Mouse (Mus musculus): Measurements from ENCODE around the gene Adpgk. TPM values are rescaled to one million over a fixed set of nuclear protein-coding genes. Genes with fewer than 3 reads are reported as not detected.
A peak's percentile ranks its signal among the peaks of the same experiment; 100 is the strongest.

The Adpgk gene
- 10.6 and 13.8 TPM in 2 replicates for polyA plus RNA-seq (2012; rRNA removed)

DNA sequence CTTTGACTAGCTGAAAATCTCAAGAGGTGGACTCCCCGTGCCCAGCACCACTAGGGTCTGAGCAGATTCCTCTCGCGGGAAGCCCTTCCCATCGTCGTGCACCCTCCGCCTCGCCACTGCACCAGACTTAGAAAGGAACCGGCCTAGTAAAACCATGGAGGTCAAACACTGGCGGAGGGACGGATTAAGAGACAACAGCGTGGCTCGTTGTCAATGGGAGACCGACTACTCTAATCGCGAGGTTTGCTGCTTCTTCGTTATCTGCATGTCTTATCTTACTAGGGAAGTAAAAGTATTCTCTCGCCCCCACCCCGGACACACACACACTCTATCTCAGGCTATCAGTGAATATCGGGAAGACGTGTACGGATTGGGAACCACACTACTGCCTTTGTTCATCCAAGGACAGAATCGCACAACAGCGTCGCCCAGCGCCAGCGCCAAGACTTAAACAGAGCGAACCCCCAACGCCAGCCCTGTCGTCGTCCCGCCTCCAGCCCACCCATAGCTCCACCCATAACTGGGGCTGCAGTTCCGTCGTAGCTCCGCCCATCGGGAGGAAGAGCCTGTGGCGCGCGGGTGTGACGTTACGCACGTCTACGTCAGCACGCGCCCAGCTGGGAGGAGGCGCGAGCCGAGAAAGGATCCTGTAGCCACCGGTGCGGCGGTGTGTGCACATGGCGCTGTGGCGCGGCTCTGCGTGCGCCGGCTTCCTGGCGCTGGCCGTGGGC is at the start of gene Adpgk:
Gene Adpgk, plus strand, starts transcription at position 602 of the 731 bp plus-strand sequence.
- Histone ChIP-seq H3K4me3 (replicated peaks; ENCODE audit: extremely low read depth, low read depth, low read length) (peak within 1 kb of the TSS; percentile 71), H3K4me1 (ENCODE audit: control insufficient read depth, insufficient read depth, low read length) (no peaks in the 10 kb centered on the region; the same call in 1 of the 2 replicates)
- peak; percentile 91 for TF ChIP-seq POLR2A (IDR thresholded peaks at IDR 0.05; ENCODE audit: borderline replicate concordance, extremely low read depth, low read depth, low read length)
- peak; percentile 56 for TF ChIP-seq CTCF (IDR thresholded peaks at IDR 0.05; ENCODE audit: insufficient read depth, low read length)
- under 1% methylated on average over 58 of the region's 58 CpGs for WGBS
- DNase-seq = peak; percentile 98

DNA sequence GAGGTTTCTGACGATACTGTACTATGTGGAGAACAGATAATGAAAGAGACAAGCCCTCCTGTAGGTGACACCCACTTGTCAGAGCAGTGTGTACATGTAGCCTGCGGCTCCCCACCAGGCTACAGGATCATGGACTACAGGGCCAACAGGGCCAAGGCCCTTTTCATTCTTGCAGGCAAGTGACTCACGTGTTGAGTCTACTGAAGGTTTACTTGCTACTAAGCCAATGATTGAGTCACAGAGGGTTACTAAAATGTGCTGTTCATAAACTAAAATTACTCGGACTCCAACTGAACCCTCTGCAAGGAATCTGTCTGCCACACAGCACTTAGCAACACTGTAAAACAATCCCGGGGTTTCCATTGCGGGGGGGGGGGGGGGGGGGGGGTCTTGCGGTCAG is 46.2 kb upstream of the Adpgk start:
- H3K4me3 ChIP-seq (replicated peaks; ENCODE audit: extremely low read depth, low read depth, low read length) = no peak overlapping the region
- H3K4me1 ChIP-seq (ENCODE audit: control insufficient read depth, insufficient read depth, low read length) = no peaks in the 10 kb centered on the region
- no peak for DNase-seq
- no peak for TF ChIP-seq POLR2A (IDR thresholded peaks at IDR 0.05; ENCODE audit: borderline replicate concordance, extremely low read depth, low read depth, low read length)
- TF ChIP-seq CTCF (IDR thresholded peaks at IDR 0.05; ENCODE audit: insufficient read depth, low read length) = no peak
- WGBS = 32% methylated on average over 7 of the region's 7 CpGs

DNA sequence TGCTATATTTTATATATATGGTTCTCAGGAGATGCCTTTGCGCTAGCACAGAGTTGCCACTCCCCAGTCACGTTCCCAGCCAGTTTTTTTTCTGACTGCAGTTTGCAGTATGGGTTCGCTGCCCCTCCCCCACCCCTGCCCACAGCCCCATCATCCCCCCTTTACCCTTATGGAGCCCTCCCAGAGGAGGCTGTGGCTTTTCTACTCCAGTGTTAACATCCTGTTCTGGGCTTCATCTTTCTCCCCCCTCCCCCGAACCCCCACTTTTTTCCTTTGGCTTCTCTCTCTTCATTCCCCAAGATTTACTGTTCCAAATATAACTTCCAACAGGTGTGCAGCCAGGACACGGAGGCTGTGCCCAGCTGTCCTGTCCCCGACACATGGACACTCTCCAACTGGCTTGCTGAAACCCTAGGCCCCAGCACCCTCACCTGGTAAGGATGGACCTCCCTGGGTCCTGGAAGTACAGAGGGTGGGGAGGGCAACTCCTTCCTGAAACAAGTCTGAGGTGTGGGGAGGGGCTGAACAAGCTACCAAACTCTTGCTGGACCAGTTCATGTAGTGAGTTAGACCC is 44.8 kb upstream of the Adpgk start:
- TF ChIP-seq CTCF (IDR thresholded peaks at IDR 0.05; ENCODE audit: insufficient read depth, low read length) (no peak), POLR2A (IDR thresholded peaks at IDR 0.05; ENCODE audit: borderline replicate concordance, extremely low read depth, low read depth, low read length) (no peak)
- DNase-seq = no peak
- 52% methylated on average over 6 of the region's 6 CpGs for WGBS
- Histone ChIP-seq H3K4me1 (ENCODE audit: control insufficient read depth, insufficient read depth, low read length) (no peaks in the 10 kb centered on the region), H3K4me3 (replicated peaks; ENCODE audit: extremely low read depth, low read depth, low read length) (no peak overlapping the region)

DNA sequence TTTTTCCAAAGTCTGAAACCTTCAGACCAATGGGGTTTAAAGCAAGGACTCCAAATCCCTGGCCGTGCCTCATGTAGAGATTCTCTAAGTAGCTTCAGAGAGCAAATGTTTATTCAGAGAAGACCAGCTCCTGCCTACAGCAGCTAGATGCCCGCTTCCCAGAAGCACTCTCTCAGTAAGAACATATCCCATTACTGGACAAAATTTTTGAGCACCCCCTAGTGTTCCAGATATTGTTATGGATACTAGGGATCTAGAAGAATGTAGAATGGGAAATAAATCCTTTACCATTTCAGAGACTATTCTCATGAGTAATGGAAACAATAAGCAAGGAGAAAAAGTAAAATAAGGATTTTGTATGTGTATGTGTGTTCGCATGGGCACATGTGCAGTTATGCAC is 42.0 kb upstream of the Adpgk start:
- no peak for DNase-seq
- WGBS = 57% methylated on average over 3 of the region's 3 CpGs
- 0 out of 2 replicates have a peak, but pooled peaks have one; percentile 2 for TF ChIP-seq CTCF (IDR thresholded peaks at IDR 0.05; ENCODE audit: insufficient read depth, low read length)
- no peak for TF ChIP-seq POLR2A (IDR thresholded peaks at IDR 0.05; ENCODE audit: borderline replicate concordance, extremely low read depth, low read depth, low read length)
- no peak overlapping the region for H3K4me3 ChIP-seq (replicated peaks; ENCODE audit: extremely low read depth, low read depth, low read length)
- no peaks in the 10 kb centered on the region for H3K4me1 ChIP-seq (ENCODE audit: control insufficient read depth, insufficient read depth, low read length)

DNA sequence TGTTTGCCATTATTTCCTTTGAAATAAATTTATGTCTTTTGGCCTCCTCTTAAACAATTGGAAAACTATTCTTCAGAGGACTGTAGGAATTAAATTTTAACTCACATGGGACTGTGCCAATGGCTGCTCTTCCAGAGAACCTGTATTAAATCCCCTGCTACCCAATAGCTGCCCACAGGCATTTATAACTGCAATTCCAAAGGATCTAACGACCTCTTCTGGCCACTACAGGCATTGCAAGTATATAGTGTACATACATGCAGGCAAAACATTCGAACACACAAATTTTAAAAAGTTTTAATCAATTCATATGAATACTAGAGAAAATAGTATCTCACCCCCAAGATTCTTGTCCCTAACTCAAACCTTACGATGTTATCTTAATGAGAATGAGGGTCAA is 41.1 kb upstream of the Adpgk start:
- WGBS = 64% methylated on average over 3 of the region's 3 CpGs
- no peaks in the 10 kb centered on the region for H3K4me1 ChIP-seq (ENCODE audit: control insufficient read depth, insufficient read depth, low read length)
- no peak overlapping the region for H3K4me3 ChIP-seq (replicated peaks; ENCODE audit: extremely low read depth, low read depth, low read length)
- TF ChIP-seq POLR2A (IDR thresholded peaks at IDR 0.05; ENCODE audit: borderline replicate concordance, extremely low read depth, low read depth, low read length) (no peak), CTCF (IDR thresholded peaks at IDR 0.05; ENCODE audit: insufficient read depth, low read length) (no peak)
- DNase-seq = no peak

DNA sequence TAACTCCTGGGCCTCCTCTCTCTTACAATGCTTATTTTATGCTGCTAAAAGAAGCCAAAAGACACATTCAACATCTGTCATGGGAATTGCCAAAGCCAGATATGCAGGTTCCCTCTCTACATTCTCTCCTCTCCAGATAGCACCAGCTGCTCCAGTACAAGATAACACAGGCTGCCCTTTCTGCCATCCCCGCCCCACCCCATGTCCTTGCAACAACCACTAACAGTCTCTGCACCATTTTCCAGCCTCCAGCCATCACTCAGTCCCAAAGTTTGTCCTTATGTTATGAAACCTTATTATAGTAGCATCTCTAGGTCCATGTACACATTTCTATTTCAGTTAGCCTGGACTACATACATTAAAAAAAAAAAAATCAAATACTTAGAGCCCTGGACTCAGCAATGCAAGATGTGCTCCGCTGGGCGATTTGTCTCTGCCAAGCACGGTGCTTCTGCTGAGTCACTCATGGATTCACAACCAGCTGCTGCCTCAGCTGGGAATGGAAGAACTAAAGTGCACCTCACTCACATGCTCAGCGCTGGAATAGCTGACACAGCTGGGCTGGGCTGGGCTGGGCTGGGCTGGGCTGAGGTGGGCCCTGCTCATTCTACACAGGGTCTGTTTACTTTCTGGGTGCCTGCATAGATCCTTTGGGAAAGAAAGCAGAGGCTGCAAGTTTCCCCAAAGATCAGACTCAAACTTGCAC is 36.5 kb upstream of the Adpgk start:
- no peak overlapping the region for H3K4me3 ChIP-seq (replicated peaks; ENCODE audit: extremely low read depth, low read depth, low read length)
- H3K4me1 ChIP-seq (ENCODE audit: control insufficient read depth, insufficient read depth, low read length) = no peaks in the 10 kb centered on the region
- DNase-seq = no peak
- 62% methylated on average over 5 of the region's 5 CpGs for WGBS
- TF ChIP-seq CTCF (IDR thresholded peaks at IDR 0.05; ENCODE audit: insufficient read depth, low read length) = no peak
- TF ChIP-seq POLR2A (IDR thresholded peaks at IDR 0.05; ENCODE audit: borderline replicate concordance, extremely low read depth, low read depth, low read length) = no peak

DNA sequence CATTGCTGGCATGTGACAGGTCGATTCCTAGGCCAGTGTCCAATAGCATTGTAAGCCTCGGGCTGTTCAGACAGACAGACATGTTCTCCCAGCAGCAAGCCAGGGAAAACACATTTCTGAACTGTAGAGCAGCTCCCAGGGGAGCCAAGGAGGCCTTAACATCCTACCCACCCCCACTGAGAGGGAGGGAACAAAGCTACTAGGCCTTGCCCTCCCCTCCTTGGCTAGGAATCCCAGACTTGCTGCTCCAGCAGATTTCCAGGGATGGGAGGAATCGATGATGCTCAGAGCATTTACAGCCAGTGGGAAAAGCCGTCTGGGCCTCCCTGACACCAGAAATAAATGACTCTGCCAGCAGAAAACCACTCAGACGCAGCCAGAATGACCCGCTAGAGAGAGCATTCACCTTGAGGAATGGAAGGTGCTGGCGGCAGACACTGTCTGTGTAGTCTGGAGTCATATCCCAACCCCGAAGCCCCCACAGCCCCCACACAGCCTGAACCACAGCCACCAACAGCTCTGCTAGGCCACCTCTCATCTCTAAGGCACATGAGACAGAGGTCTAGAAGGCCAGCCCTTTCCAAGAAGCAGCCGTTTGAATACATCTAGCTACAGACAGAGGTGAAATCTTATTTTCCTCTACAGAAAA is 31.4 kb upstream of the Adpgk start:
- DNase-seq = no peak
- WGBS = 58% methylated on average over 9 of the region's 9 CpGs
- TF ChIP-seq CTCF (IDR thresholded peaks at IDR 0.05; ENCODE audit: insufficient read depth, low read length) = no peak
- TF ChIP-seq POLR2A (IDR thresholded peaks at IDR 0.05; ENCODE audit: borderline replicate concordance, extremely low read depth, low read depth, low read length) = no peak

DNA sequence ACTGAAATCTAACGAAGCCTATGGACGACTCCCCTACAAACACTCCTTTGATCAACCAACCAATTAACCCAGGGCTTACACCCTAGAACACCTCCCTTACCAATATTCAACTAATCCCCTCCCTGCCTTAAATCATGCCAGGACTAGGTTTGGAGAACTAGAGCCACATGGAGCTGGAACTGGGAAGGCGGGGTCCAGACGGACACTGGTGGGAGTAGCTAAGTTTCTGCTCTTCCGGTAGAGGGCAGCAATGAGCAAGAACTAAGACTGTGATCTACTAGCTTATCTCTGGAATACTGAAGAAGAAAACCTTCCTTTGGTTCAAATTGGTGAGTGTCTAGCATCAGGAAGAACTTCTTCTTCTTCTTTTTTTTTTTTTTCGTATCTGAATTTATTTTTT is 25.0 kb upstream of the Adpgk start:
- TF ChIP-seq CTCF (IDR thresholded peaks at IDR 0.05; ENCODE audit: insufficient read depth, low read length) (peak; percentile 59), POLR2A (IDR thresholded peaks at IDR 0.05; ENCODE audit: borderline replicate concordance, extremely low read depth, low read depth, low read length) (no peak)
- WGBS = 57% methylated on average over 6 of the region's 6 CpGs
- no peak overlapping the region for H3K4me3 ChIP-seq (replicated peaks; ENCODE audit: extremely low read depth, low read depth, low read length)
- no peaks in the 10 kb centered on the region for H3K4me1 ChIP-seq (ENCODE audit: control insufficient read depth, insufficient read depth, low read length)
- no peak for DNase-seq

More for the DNA sequence above, 31.4 kb upstream of the Adpgk start:
- H3K4me1 ChIP-seq (ENCODE audit: control insufficient read depth, insufficient read depth, low read length) = no peaks in the 10 kb centered on the region
- H3K4me3 ChIP-seq (replicated peaks; ENCODE audit: extremely low read depth, low read depth, low read length) = no peak overlapping the region

DNA sequence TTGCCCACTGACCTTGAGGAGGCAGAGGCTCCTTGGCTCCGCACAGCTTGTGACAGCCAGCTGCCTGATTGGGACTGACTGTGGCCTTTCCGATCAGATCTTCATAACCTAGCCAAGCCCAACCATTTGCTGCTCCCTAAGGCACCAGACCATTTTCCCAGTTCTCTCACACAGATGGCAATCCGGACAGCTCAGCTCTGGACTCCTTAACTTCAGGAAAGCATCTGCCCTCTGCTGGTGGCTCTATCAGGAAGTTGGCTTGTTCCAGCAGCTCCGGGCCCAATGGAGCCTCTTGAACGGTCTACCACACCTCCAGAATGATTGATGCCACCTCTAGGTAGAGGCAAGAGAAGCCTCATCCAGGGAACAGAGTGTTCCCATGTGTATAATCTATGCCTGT is 21.6 kb upstream of the Adpgk start:
- no peaks in the 10 kb centered on the region for H3K4me1 ChIP-seq (ENCODE audit: control insufficient read depth, insufficient read depth, low read length)
- no peak overlapping the region for H3K4me3 ChIP-seq (replicated peaks; ENCODE audit: extremely low read depth, low read depth, low read length)
- peak; percentile 37 for DNase-seq
- WGBS = 19% methylated on average over 5 of the region's 5 CpGs
- TF ChIP-seq CTCF (IDR thresholded peaks at IDR 0.05; ENCODE audit: insufficient read depth, low read length) (peak; percentile 57), POLR2A (IDR thresholded peaks at IDR 0.05; ENCODE audit: borderline replicate concordance, extremely low read depth, low read depth, low read length) (no peak)
